Mouse (Mus musculus): ENCODE results near the gene Gm10717. TPM values are rescaled to one million over a fixed set of nuclear protein-coding genes. Genes with fewer than 3 reads are reported as not detected.
"Not testable (repeated sequence)": the region's sequence is repeated elsewhere in the genome, so short reads cannot be mapped to it uniquely, and the experiment has no call there.

The Gm10717 gene
- polyA plus RNA-seq, 1 experiment = 38.9 TPM

- not testable (repeated sequence) for H3K4me3 ChIP-seq (ENCODE audit: insufficient read depth, low read length); H3K27ac ChIP-seq (ENCODE audit: insufficient read depth, low read depth, low read length); H3K4me1 ChIP-seq (ENCODE audit: control insufficient read depth, insufficient read depth, low read length)
Observed at GRCm38 (mm10) chr9:3019835-3020727, 5.1 kb upstream of the Gm10717 start.

- not testable (repeated sequence) for H3K4me3 ChIP-seq (ENCODE audit: insufficient read depth, low read length); H3K4me1 ChIP-seq (ENCODE audit: control insufficient read depth, insufficient read depth, low read length); H3K27ac ChIP-seq (ENCODE audit: insufficient read depth, low read depth, low read length)
Observed at GRCm38 (mm10) chr9:3022316-3023008, 2.8 kb upstream of the Gm10717 start.

GRCm38 (mm10) chr9:3023312-3023984 is 1.8 kb upstream of the Gm10717 start, which contains the start of gene Gm10718:
Gm10718 (plus strand) TSS chr9:3023547.
- not testable (repeated sequence) for H3K27ac ChIP-seq (ENCODE audit: insufficient read depth, low read depth, low read length); H3K4me3 ChIP-seq (ENCODE audit: insufficient read depth, low read length); H3K4me1 ChIP-seq (ENCODE audit: control insufficient read depth, insufficient read depth, low read length)

- H3K4me1 ChIP-seq (ENCODE audit: control insufficient read depth, insufficient read depth, low read length); H3K4me3 ChIP-seq (ENCODE audit: insufficient read depth, low read length); H3K27ac ChIP-seq (ENCODE audit: insufficient read depth, low read depth, low read length): not testable (repeated sequence)
Observed at GRCm38 (mm10) chr9:3023985-3024648, 1.1 kb upstream of the Gm10717 start.

- H3K27ac ChIP-seq (ENCODE audit: insufficient read depth, low read depth, low read length); H3K4me1 ChIP-seq (ENCODE audit: control insufficient read depth, insufficient read depth, low read length); H3K4me3 ChIP-seq (ENCODE audit: insufficient read depth, low read length): not testable (repeated sequence)
Observed at GRCm38 (mm10) chr9:3025653-3026052, 436 bp downstream of the Gm10717 start.

- not testable (repeated sequence) for H3K27ac ChIP-seq (ENCODE audit: insufficient read depth, low read depth, low read length); H3K4me1 ChIP-seq (ENCODE audit: control insufficient read depth, insufficient read depth, low read length)
Observed at GRCm38 (mm10) chr9:3026136-3026535, 919 bp downstream of the Gm10717 start.

GRCm38 (mm10) chr9:3026741-3027140 is 1.5 kb downstream of the Gm10717 start:
- not testable (repeated sequence) for H3K27ac ChIP-seq (ENCODE audit: insufficient read depth, low read depth, low read length); H3K4me1 ChIP-seq (ENCODE audit: control insufficient read depth, insufficient read depth, low read length); H3K4me3 ChIP-seq (ENCODE audit: insufficient read depth, low read length)

More at GRCm38 (mm10) chr9:3026136-3026535, 919 bp downstream of the Gm10717 start:
- H3K4me3 ChIP-seq (ENCODE audit: insufficient read depth, low read length) = not testable (repeated sequence)

GRCm38 (mm10) chr9:3027200-3027599 is 2.0 kb downstream of the Gm10717 start:
- not testable (repeated sequence) for H3K4me3 ChIP-seq (ENCODE audit: insufficient read depth, low read length); H3K27ac ChIP-seq (ENCODE audit: insufficient read depth, low read depth, low read length); H3K4me1 ChIP-seq (ENCODE audit: control insufficient read depth, insufficient read depth, low read length)

- not testable (repeated sequence) for H3K4me3 ChIP-seq (ENCODE audit: insufficient read depth, low read length); H3K4me1 ChIP-seq (ENCODE audit: control insufficient read depth, insufficient read depth, low read length); H3K27ac ChIP-seq (ENCODE audit: insufficient read depth, low read depth, low read length)
Observed at GRCm38 (mm10) chr9:3029276-3030000, 4.2 kb downstream of the Gm10717 start.

- not testable (repeated sequence) for H3K4me3 ChIP-seq (ENCODE audit: insufficient read depth, low read length); H3K27ac ChIP-seq (ENCODE audit: insufficient read depth, low read depth, low read length); H3K4me1 ChIP-seq (ENCODE audit: control insufficient read depth, insufficient read depth, low read length)
Observed at GRCm38 (mm10) chr9:3030677-3031318, 5.6 kb downstream of the Gm10717 start.

GRCm38 (mm10) chr9:3034299-3034698 is 9.1 kb downstream of the Gm10717 start, which contains the start of gene Gm17535:
Gm17535 (plus strand) TSS chr9:3034599.
- not testable (repeated sequence) for H3K27ac ChIP-seq (ENCODE audit: insufficient read depth, low read depth, low read length); H3K4me3 ChIP-seq (ENCODE audit: insufficient read depth, low read length); H3K4me1 ChIP-seq (ENCODE audit: control insufficient read depth, insufficient read depth, low read length)

GRCm38 (mm10) chr9:3036577-3036976 is 11.4 kb downstream of the Gm10717 start, which contains the start of gene Gm10715:
Gm10715 (plus strand) TSS chr9:3036877.
- not testable (repeated sequence) for H3K4me1 ChIP-seq (ENCODE audit: control insufficient read depth, insufficient read depth, low read length); H3K4me3 ChIP-seq (ENCODE audit: insufficient read depth, low read length); H3K27ac ChIP-seq (ENCODE audit: insufficient read depth, low read depth, low read length)

GRCm38 (mm10) chr9:3038161-3038560 is 12.9 kb downstream of the Gm10717 start:
- H3K4me3 ChIP-seq (ENCODE audit: insufficient read depth, low read length); H3K27ac ChIP-seq (ENCODE audit: insufficient read depth, low read depth, low read length); H3K4me1 ChIP-seq (ENCODE audit: control insufficient read depth, insufficient read depth, low read length): not testable (repeated sequence)

Measured in bone marrow macrophage, adult 2 months (primary cell).